Mouse (Mus musculus) liver, adult 2 months (tissue): ENCODE measurements around the gene Vps35.

ENCODE experiments used
- CTCF ChIP-seq: fragments of 200-500 bp; IDR thresholded peaks from 2 replicates; pipeline ENCODE4 v1.5.1; 2011; ENCODE audit warnings: low read depth, low read length, control low read depth
- POLR2A ChIP-seq: fragments of 200-500 bp; IDR thresholded peaks from 2 replicates; pipeline ENCODE4 v1.6.1; 2011; ENCODE audit warnings: low read length, control low read depth; ENCODE audit not compliant: insufficient read depth; ENCODE audit errors: extremely low read depth

DNA sequence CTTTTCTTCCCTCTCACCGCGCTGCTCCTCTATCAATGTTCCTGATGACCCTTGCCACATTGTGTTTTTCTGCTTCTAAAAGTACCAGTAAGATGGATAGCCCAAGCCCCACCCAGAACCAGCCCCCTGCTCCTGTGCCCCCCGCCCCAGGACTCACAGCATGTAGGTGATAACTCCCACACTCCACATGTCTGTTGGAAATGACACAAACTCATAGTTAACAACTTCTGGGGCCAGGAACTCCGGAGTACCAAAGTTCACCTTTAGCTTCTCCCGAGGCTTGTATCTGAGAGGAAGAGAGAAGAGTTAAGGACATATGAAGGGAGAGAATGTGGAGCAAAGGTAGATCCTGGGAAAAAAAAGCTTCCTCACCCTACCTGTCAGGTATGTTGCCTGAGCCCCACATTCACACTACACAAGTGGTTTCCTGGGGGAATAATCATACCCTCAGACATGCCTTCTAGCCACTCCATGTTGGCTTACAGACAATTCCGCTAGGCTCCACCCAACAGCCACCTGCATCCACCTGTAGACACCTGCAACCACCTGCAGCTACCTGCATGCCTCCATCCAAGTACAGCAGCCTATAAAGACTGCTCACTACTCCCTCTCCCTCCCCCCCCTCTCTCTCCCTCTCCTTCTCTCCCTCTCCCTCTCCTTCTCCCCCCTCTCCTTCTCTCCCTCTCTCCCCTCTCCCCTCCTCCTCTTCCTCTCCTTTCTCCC lies 36.8 kb upstream of the Vps35 start:
- TF ChIP-seq CTCF (no peak), POLR2A (no peak)
